Mouse (Mus musculus) left cerebral cortex, postnatal 36 days (tissue): ENCODE data around the gene F10. TPM values are rescaled to one million over a fixed set of nuclear protein-coding genes. Genes with fewer than 3 reads are reported as not detected.
"Not testable (repeated sequence)": the region's sequence is repeated elsewhere in the genome, so short reads cannot be mapped to it uniquely, and the experiment has no call there.

Source experiments
- DNase-seq, 2 experiments: peaks; one replicate each; pipeline ENCODE4 v3.0.0; 2021 to 2022; ENCODE audit warnings: low spot score in 2 of 2, mixed read lengths in 1 of 2
- intact Hi-C: fragments of 180-260 bp; cut with DNase I; formaldehyde crosslinking; loops from one replicate; pipeline ENCODE4 v1.15.1; 2025
- total RNA-seq, 2 experiments: library from RNA; stranded (reverse); gene quantifications; 2 replicates each; pipeline ENCODE4 v1.2.3; 2021

Gene F10
- total RNA-seq, 2 experiments from 2014 or later = not detected

DNA sequence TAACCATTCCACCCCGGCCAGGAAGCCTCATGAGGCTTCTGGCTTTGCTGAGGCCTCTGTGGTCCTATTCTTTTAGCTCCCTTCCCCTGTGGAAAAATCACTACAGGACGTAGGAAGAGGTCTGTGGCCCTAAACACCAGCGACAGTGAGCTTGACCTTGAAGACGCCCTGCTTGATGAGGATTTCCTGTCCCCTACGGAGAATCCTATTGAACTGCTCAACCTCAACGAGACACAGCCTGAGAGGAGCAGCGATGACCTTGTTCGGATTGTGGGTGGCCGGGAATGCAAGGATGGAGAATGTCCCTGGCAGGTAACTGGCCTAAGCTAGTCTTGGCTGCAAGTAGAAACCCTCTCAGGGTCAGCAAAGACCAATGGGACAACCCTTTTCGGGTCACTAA, 13.4 kb downstream of the F10 start:
- intact Hi-C loops = no loop called here
- DNase-seq = no peak

DNA sequence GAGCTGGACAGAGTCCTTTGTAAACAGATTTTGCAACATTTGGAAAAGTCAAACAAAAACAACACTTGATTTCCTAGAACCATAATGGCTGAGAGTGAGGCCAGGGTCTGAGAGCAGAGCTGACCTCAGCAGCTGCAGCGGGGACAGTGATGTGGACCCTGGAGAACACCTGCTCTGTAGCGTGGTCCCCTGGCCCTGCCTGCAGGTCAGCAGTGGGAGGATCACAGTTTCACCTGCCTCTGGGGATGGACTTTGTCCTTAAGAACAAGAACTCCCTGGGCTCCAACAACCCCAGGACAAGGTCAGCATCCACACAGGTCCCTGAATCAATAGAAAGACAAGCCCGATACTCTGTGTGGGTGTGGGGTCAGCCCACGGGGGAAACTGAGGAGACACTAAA, 20.2 kb downstream of the F10 start:
- intact Hi-C loops = no loop called here
- DNase-seq = no peak

DNA sequence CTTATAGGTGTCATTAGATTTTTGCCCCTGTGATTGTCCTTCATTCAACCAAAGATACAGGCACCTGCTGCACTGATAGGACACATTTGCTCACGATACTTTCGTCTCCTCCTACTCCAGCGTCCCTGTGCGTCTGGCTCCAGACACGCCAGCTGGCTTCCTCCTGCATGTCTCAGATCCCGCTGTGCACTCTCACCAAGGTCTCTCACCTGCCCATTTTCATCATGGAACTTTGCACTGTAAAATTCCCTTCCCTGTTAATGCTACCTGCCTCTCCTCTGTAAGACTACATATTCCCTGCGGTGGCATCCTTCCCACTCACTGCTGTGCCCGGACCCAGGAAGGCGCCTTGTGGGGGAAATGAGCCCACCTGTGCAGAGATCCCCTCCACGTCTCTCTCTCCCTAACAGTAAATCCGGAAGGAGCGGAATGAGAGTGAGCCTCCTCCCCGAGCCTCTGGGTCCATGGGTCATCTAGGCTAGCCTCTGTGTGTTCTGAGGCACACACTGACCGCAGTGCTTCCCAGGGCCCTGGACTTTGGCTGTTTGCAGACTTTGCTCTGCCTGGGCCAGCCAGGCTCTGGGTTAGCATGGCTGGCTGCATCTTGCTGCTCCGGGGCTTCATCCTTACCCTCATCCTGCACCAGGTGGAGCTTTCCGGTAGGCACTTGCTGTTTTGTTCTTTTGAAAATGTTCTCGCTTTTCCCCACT, 23.5 kb downstream of the F10 start, which contains the start of gene Proz:
Proz (plus strand) TSS at position 474 of the 710 bp plus-strand sequence.
- no peak for DNase-seq
- intact Hi-C loops = no loop called here

DNA sequence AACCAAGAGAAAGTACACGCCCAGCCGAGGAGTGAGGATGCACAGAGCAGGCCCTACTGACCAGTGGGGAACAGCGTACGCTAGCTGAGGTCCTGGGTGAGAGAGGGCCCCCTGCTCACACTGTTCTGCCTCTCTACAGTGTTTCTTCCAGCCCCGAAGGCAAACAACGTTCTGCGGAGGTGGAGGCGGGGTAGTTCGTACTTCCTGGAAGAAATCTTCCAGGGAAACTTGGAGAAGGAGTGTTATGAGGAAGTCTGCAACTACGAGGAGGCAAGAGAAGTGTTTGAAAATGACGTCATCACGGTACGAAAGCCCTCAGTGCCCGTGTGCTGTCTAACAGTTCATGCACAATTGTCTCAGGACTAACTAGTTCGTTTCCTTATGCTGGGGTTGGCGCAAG, 26.0 kb downstream of the F10 start:
- intact Hi-C loops = no loop called here
- no peak for DNase-seq

DNA sequence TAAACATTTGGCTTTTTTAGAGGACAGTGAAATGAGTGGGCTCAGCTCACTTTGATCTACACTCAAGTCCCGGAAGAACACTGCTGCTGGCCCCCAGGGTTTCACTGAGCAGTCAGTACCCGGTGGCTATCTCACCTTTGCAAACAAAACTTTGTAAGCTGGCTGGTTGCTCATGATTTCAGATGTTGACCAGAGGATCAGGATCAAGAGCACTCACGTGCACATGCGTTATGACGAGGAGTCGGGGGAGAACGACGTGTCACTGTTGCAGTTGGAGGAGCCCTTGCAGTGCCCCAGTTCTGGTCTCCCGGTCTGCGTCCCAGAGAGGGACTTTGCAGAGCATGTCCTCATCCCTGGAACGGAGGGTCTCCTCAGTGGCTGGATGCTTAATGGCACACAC, 36.1 kb downstream of the F10 start:
- DNase-seq = no peak
- intact Hi-C loops = no loop called here

DNA sequence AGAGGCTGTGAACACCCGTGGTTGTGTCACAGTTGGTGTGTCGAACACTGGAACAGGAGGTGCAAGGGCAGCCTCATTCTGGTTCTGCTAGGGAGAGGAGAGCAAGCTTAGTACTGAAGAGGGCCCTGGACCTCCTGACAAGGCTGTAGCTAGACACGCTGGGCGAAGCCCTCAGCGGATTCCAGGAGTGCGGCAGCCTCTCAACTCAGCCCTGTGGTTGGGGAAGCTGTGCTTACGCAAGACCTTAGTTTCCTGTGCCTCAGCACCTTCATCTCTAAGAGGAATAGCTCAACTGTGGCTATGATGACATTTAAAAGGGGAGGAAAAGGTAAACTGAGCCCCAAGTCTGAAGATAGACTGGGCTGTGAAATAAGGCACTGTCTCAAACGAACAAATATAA, 37.9 kb downstream of the F10 start:
- intact Hi-C loops = loop anchor here (5.0 kb wide), 1 partner anchor 58 kb away; no protein-coding TSS in a partner anchor
- DNase-seq = no peak

DNA sequence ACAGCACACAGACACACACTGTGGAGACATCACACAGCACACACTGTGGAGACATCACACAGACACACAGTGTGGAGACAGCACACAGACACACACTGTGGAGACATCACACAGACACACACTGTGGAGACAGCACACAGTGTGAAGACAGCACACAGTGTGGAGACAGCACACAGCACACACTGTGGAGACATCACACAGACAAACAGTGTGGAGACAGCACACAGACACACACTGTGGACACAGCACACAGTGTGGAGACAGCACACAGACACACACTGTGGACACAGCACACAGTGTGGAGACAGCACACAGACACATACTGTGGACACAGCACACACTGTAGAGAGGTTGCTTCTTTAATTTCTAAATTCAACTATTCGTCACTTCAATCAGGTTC, 38.5 kb downstream of the F10 start:
- not testable (repeated sequence) for DNase-seq
- intact Hi-C loops = loop anchor here (5.0 kb wide), 1 partner anchor 58 kb away; no protein-coding TSS in a partner anchor

DNA sequence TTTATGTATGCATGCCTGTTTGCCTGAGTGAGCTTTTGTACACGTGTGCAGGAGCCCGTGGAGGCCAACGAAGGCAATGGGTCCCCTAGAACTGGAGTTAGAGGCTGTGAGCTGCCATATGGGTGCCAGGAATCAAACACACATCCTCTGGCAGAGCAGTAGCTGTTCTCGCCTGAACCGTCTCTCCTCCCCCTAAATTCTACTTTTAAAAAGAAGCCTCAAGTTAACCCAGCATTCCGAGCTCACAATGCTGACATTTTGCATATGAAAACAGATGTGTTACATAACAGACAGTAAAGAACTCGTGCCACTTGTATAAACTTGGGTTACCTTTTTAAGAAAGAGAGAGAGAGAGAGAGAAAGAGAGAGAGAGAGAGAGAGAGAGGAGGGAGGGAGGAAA, 40.4 kb downstream of the F10 start:
- intact Hi-C loops = loop anchor here (5.0 kb wide), 1 partner anchor 60 kb away; no protein-coding TSS in a partner anchor
- DNase-seq = no peak

DNA sequence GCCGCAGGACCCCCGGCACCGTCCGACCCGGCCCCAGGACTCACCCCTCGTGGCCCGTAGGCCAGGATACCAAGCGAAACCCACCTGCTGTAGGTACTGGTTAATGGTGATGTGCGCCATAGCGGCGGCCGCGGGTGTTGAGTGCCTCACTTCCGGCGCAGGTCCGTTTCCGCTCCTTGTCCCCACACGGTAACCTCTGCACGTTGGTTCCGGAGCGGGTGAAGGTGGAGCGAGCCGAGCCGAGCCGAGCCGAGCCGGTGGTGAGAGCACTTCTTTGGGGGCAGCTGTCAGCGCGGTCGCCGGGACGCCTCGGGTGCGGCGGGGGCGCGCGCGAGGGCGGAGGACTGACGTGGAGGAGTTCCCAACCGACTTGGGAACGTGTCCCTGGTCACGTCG, 67.6 kb downstream of the F10 start:
- intact Hi-C loops = loop anchor here (2.0 kb wide), 1 partner anchor 120 kb away; no protein-coding TSS in a partner anchor
- peak; percentile 92 to 93 for DNase-seq

DNA sequence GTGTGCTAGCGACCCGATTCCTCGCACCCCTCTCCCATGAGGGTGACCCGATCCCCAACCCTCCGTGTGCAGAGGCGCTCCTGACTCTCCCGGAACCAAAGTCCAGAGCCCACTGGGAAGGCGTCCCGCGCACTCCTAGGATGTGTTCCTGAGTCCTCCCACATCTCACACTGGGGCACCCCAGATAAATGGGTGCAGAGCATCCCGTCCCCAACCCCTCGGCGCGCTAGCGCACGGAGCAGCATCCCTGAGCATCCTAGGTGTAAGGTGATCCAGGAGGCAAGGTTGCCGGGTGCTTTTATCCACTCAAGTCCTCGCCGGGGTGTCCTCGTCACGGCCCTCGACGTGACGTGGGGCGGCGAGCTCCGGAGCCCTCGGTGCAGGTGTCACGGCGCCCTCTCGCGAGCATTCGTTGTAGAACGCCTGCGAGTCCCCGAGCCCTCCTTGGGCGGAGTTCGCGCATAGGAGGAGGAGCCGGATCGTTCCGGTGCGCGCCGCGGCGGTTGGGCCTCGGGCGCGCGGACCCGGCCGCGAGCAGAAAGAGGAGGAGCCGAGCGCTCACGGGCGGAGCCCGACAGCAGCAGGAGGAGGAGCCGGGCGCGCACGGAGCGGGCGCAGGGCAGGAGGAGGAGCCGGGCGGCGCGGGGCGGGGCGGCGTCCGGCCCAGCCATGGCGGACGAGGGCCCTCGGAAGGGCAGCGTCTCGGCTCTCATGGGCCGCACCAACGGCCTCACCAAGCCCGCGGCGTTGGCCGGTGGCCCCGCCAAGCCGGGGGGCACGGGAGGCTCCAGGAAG, 68.2 kb downstream of the F10 start, which contains the start of the genes Pcid2 and Cul4a:
Pcid2 (minus strand) TSS at position 373 of the 795 bp plus-strand sequence.
Cul4a (plus strand) TSS at position 535 of the 795 bp plus-strand sequence.
- DNase-seq = peak; percentile 95 to 97
- intact Hi-C loops = loop anchor here (2.0 kb wide), 1 partner anchor 120 kb away; no protein-coding TSS in a partner anchor

DNA sequence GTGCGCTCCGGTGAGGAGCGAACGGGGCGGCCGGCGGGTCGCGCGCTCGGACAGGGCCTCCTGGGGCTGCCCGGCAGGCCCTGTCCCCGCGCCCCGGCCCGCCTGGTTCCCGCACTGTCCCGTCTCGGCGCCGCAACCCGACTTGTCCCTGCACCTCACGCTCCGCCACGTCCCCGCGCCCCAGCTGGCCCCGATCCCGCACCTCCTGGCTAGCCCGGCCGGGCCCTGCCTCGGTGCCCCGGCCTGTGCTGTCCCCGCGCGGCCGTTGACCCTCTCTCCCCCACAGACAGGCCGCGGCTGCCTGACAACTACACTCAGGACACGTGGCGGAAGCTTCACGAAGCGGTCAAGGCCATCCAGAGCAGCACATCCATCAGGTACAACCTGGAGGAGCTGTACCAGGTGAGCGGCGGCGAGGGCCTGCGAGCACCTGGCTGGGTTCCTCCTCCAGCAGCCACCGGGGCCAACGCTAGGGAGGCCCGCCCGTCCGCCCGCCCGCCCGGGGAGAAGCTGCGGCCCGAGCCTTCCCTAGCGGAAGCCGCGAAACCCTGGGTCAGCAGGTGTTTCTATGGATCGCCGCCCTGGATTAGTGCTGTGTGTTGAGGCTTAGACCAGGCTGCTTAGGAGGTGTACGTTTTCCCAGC, 68.9 kb downstream of the F10 start:
- intact Hi-C loops = loop anchor here (2.0 kb wide), 1 partner anchor 121 kb away; no protein-coding TSS in a partner anchor
- peak in 1 of 2 experiments; percentile 37 for DNase-seq

Other genes starting within 250 kb of the F10 start
- 100 to 1,000 TPM; 203 to 267 TPM for gene Mcf2l, start 163.5 kb upstream of the F10 start, total RNA-seq
- not detected for gene F7, start 11.3 kb upstream of the F10 start, total RNA-seq
- not detected for gene Proz, start 23.6 kb downstream of the F10 start, total RNA-seq
- gene Pcid2, start 68.2 kb downstream of the F10 start, total RNA-seq = 10 to 100 TPM; 27.7 to 28.7 TPM
- 10 to 100 TPM; 52.4 to 54.5 TPM for gene Cul4a, start 68.3 kb downstream of the F10 start, total RNA-seq
- 100 to 1,000 TPM; 258 to 303 TPM for gene Lamp1, start 121.9 kb downstream of the F10 start, total RNA-seq
- 1 to 10 TPM; 4.8 to 5.5 TPM for gene Grtp1, start 163.3 kb downstream of the F10 start, total RNA-seq
- gene Adprhl1, start 216.9 kb downstream of the F10 start, total RNA-seq = 1 to 10 TPM; 1.2 to 1.4 TPM